Mouse (Mus musculus): ENCODE results near the gene Tulp2.

- TF ChIP-seq POLR2A (IDR thresholded peaks at IDR 0.05; ENCODE audit: extremely low read depth, insufficient read depth, low read length) (no peak), CTCF (IDR thresholded peaks at IDR 0.05; ENCODE audit: extremely low read depth, insufficient read depth, low read length) (no peak)
Observed at GRCm38 (mm10) chr7:45558907-45559306, 77.2 kb downstream of the Tulp2 start.

Data from cortical plate, adult 2 months (tissue).